Mouse (Mus musculus) thymus, postnatal 25 days (tissue): Measurements from ENCODE around the gene Ntsr1.

Experiments used
- DNase-seq: peaks from one replicate; pipeline ENCODE4 v3.0.0; 2022

The Ntsr1 gene

DNA sequence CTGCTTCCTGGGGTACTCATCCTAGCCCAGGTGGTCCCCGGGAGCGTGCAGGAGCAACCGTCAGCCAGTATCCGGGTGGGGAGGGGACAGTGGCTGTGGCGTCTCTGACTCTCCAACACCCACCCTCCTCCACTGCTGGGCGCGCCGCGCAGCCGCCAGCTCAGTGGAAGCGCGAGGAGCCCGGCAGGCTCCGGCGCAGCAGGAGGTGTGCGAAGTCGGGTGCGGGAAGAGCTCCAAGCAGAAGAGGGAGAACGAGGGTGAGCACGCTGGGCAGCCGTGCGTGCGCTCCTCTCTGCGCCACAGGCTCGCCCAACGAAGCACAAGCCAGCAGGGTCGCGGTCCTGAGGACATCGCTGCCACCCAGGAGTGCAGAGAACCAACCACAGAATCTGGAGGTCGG, at the start of gene Ntsr1:
Gene Ntsr1 (plus strand): TSS at position 236 of the 400 bp plus-strand sequence.
- DNase-seq: no peak

GRCm38 (mm10) chr2:180450529-180450928, 49.2 kb upstream of the Ntsr1 start:
- DNase-seq: no peak

GRCm38 (mm10) chr2:180455723-180456698, 43.8 kb upstream of the Ntsr1 start, which contains the start of gene Slco4a1:
Gene Slco4a1, plus strand, starts transcription at chr2:180456245.
- peak; percentile 93 for DNase-seq

DNA sequence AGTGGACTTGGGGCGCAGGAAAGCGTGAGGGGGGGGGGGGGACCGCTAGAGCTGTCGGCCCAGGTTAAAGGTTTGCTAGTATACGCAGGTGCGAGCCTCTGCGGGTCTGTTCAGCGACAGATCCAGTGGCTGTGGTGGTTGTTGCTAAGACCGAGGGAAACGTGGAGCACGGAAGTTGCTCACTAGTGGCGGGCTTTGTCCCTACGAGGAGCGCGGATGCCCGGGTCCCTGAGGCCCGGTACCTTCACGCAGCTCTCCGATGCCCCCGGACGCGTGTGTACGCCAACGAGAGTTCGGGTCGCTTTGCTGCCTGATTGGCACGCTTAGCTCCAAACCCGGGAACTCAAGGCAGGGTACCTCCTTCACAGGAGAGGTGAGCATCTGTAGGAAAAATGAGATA, 43.1 kb upstream of the Ntsr1 start:
- DNase-seq: no peak

- DNase-seq: no peak
Observed at GRCm38 (mm10) chr2:180457680-180458079, 42.1 kb upstream of the Ntsr1 start.

GRCm38 (mm10) chr2:180459437-180459836, 40.3 kb upstream of the Ntsr1 start:
- DNase-seq: no peak

DNA sequence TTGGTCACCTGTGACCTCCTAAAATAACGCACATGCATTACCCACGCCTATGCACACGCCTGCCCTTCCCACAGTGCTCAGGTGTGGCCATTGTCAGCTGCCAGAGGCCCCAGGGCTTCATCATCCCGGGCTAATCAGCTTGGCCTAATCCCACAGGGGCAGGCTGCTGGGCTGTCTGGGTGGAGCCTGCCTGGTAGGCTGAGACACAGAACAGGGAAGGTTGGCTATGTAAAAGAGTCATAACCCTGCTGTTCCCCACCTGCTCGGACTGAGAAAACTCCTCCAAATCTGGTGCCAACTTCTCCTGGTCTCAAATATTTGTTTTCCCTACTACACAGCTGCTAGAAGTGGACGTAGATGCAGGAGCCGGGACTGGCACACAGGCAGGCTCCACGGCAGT, 39.0 kb upstream of the Ntsr1 start:
- DNase-seq: no peak

- no peak for DNase-seq
Observed at GRCm38 (mm10) chr2:180462593-180462992, 37.2 kb upstream of the Ntsr1 start.

DNA sequence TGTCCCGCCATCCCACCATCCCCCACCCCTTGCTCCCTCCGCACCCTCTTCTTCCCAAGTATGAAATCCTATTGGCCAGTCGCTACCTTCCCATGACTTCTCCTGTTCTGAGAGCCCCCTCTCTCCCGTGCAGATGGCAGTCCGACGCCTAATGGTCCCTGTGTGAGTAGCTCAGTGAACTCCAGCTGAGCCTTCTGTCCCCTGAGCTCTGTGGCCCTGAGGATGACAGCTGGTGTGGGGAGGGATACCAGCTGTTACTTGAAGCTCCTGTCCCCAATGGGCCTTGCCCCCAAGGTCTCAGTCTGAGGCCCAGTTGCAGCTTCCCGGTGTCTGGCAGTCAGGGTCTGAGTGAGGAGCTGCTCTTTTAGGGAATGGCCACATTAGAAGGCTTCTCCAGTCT, 33.3 kb upstream of the Ntsr1 start:
- no peak for DNase-seq

DNA sequence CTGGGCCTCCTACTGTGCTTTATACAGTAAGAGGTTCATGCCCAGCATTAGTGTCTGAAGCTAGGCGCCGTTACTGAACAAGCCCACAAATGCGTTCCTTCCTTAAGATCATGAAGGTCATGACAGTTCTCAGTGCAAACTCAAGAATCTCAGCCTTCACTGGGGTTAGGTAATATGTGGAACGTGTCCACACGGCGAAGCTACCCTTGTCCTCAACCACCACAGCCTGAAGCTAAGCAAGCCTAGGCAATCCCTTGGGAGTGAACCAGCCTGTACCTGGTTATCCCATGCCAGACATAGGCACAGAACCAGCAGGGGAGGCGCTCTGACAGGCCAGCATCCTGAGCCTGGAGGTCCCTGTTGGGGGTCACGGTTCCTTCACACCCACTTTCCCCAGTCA, 30.9 kb upstream of the Ntsr1 start:
- DNase-seq: no peak

GRCm38 (mm10) chr2:180469768-180470167, 30.0 kb upstream of the Ntsr1 start:
- DNase-seq: no peak

- peak; percentile 28 for DNase-seq
Observed at GRCm38 (mm10) chr2:180472306-180473079, 27.3 kb upstream of the Ntsr1 start.

DNA sequence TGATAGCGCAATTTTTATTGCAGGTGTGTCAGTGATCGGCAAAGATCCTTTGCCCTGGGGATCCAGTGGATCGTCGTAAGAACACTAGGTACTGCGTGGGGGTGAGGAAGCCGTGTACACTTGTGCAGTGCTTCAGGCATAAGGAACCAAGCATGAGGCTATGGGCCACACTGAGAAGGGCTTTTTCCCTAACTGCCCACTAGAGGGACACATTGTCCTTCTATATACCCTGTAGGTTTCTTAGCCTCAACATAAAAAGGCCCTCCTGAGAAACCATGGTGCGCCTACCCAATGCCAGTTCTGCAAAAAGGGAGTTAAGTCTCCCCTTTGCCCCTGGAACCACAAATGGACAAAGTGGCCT, 26.7 kb upstream of the Ntsr1 start:
- peak; percentile 34 for DNase-seq

GRCm38 (mm10) chr2:180474864-180475263, 24.9 kb upstream of the Ntsr1 start:
- DNase-seq: no peak

GRCm38 (mm10) chr2:180482274-180482673, 17.5 kb upstream of the Ntsr1 start:
- DNase-seq: no peak

GRCm38 (mm10) chr2:180484882-180485281, 14.9 kb upstream of the Ntsr1 start:
- DNase-seq: no peak

DNA sequence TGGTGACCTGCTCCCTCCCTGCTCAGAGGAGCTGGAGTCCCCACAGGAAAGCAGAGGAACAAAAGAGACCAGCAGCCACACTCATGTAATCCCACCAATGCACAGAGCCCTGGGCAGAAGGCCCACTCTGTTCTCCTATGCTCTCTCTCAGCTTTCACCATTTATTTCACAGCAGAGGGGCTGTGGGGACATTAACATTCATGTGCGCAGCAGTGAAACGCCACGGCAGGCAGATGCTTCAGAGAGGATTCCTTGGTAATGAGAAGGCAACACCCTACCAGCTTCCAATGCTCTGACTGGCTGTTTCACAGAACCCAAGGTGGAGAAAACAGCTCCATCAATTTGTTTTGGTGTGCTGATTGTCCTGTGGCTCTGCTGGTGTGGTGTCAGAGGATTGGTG, 14.5 kb upstream of the Ntsr1 start:
- no peak for DNase-seq

DNA sequence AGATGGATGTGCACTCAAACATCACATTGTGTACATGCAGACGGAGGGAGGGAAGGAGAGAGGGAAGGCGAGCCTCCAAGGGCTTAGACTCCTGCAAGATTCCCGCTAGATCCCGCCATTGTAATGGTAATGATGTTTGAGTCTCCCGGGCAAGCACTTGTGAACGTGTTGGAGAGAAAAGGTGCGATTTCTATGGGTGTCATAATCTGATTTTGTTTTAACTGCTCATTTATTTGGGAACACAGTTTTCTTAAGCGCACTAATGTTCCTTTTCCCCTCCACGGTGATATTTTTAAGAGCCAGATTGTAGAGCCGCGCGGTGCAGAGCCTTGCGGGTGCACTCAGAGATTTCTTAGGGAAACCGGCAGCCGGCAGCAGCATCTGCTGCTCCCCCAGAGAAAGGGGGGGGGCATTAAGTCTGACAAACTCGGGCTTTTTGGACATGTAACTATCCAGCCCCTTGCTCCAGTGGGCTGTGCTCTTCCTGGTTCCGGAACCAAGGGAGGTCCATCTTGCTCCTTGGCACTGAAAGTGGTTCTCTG, 11.5 kb upstream of the Ntsr1 start:
- no peak for DNase-seq

DNA sequence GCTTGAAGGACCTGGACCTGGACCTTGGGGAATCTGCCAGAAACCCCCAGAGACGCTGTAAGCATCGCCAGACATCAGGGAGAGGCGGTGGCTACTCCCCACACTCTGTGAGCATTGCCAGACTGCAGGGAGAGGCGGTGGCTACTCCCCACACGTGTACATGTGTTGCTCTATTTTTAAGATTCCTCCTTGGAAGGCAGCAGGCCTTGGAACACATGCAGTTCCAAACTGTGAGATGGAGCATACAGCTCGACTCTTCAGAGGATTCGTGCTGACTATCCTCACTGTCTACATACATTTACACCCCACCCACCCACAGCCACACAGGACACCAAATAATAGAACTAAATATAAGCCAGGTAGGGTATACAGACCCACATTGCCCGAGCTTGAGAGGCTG, 3.9 kb upstream of the Ntsr1 start:
- DNase-seq: no peak

GRCm38 (mm10) chr2:180500726-180501125, 950 bp downstream of the Ntsr1 start:
- no peak for DNase-seq

DNA sequence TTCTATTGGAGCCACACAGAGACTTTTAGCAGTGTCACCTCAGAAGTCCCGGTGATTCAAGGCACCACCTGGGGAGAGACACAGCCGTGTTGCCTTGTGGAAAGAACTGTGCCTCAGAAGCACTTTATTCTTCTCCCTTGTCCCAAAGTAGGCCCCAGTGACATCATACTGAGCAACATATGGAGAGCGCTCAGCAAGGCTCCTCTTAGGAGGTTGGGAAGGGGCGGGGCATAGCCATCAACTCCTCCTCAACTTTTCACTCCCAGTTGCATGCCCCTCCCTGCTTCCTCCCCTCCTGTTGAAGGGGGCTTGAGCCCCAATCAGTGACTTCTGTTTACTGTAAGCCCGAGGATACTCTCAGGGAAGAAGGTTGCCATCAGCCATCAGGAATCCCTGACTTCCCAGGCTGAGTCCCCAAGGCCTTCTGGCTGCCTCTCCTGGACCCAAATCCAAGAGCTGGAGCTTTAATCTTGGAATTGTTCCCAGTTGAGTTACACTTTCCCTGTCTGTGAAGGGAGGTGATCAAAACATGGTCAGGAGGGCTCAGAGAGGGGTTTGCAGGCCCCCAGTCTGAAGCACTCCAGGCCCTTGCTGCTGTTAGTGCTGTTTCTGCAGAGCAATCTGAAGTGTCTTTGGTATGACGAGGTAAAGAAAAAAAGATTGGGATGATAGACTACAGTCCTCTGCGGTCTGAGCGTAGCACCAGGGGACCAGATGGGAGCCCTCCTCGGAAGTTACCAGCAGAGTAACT, 1.6 kb downstream of the Ntsr1 start:
- DNase-seq: no peak

DNA sequence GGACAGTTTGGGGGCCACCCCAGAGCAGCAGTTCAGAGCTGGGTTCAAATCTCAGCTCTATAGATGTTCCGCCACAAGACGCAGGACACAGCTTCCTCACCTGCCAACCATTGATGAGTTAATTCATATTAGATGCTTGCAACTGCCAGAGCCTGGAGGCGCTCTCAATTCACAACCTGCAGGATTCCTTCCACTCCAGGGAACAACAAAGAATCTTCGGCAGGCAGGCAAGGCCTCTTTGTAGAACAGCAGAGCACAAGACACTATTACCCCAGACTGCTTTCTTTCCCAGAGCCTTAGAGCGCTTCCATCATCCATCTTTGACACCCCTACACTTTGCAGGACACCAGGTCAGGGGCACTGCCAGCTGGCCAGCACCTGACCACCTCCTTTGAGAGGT, 6.5 kb downstream of the Ntsr1 start:
- no peak for DNase-seq
